Mouse (Mus musculus) lung, postnatal 0 days (tissue): ENCODE measurements around the gene Set.

ENCODE experiments used
- CTCF ChIP-seq: IDR thresholded peaks from 2 replicates; pipeline ENCODE4 v1.5.1; 2016; ENCODE audit warnings: antibody characterized with exemption, mild to moderate bottlenecking
- EP300 ChIP-seq: IDR thresholded peaks from 2 replicates; pipeline ENCODE4 v1.6.1; 2016; ENCODE audit warnings: antibody characterized with exemption, mild to moderate bottlenecking, control low read depth

- TF ChIP-seq CTCF, result no peak
- no peak for TF ChIP-seq EP300
Observed at GRCm38 (mm10) chr2:30063235-30063634, 6.1 kb downstream of the Set start.
